Mouse (Mus musculus) testis, adult 2 months (tissue): ENCODE measurements around the gene Asb4.

ENCODE experiments used
- CTCF ChIP-seq: fragments of 200-500 bp; IDR thresholded peaks from 2 replicates; pipeline ENCODE4 v1.5.1; 2012; ENCODE audit warnings: low read depth, mild to moderate bottlenecking, inconsistent platforms, low read length, moderate library complexity; ENCODE audit not compliant: control insufficient read depth, insufficient read depth, insufficient replicate concordance
- POLR2A ChIP-seq: fragments of 200-500 bp; IDR thresholded peaks from 2 replicates; pipeline ENCODE4 v1.6.1; 2012; ENCODE audit warnings: low read depth, mild to moderate bottlenecking, inconsistent platforms, low read length, moderate library complexity; ENCODE audit not compliant: control insufficient read depth

DNA sequence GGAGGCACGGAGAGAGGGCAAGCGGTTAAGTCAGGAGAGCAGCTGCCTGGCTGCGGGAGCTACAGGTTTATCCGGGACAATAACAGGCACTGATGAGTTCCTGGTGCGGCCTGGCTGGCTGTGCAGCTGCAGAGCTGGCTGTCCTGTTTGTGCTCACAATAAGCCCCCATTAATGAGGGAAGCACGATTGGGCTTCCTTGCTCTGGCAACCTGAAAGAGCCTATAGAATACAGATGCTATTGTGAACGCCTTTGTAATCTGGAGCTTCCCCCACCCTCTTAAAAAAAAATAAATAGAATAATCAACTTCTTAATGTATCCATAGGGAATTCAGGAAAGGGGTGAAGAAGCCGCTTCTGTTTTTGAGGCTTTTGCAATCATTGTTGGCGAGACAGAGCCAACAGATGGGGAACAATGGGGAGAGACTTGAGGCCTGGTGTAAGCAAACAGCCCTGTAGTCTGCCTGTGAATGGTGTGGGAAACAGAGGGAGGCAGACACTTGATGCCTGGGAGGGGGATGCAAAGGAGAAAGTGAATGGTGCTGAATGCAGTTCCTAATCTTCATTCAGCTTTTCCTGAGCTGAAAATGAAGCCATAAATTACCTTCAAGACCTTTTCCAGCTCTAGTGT lies 2.4 kb upstream of the Asb4 start:
- no peak for TF ChIP-seq CTCF
- TF ChIP-seq POLR2A: no peak
